Mouse (Mus musculus): ENCODE results near the gene Naa10.

- TF ChIP-seq POLR2A (IDR thresholded peaks at IDR 0.05; ENCODE audit: low read depth, low read length), result no peak
- no peak for TF ChIP-seq CTCF (IDR thresholded peaks at IDR 0.05; ENCODE audit: extremely low read depth, insufficient read length, insufficient replicate concordance, low read depth, low read length)
Observed at GRCm38 (mm10) chrX:73892833-73893232, 28.9 kb downstream of the Naa10 start.

Data from small intestine, adult 2 months (tissue).